Mouse (Mus musculus) olfactory bulb, adult 2 months (tissue): ENCODE data around the gene Myo1h.

Experiments
- CTCF ChIP-seq: fragments of 200-500 bp; IDR thresholded peaks from 2 replicates; pipeline ENCODE4 v1.5.1; 2012; ENCODE audit warnings: low read depth, mild to moderate bottlenecking, low read length, moderate library complexity; ENCODE audit not compliant: insufficient read depth
- POLR2A ChIP-seq: fragments of 200-500 bp; IDR thresholded peaks from 2 replicates; pipeline ENCODE4 v1.6.1; 2012; ENCODE audit warnings: mild to moderate bottlenecking, low read depth, low read length, moderate library complexity; ENCODE audit not compliant: insufficient read depth

DNA sequence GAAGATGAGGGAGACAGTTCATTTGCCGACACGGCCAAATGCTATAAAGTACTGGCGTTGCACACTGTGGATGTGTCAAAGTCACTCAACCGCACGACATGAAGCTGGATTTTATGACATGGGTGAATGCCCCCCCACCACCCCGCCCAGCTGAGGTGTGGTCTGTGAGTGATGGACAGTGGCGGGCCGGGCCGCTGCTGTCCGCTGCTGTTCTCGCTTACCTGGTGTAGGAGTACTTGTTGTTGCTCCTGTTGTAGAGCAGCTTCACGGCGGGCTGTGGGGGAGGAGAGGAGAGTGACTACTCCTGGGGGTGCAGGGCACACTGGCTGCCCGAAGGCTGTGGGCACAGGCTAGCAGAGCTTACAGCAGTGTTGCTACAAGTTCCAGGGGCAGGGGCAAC is 79.2 kb downstream of the Myo1h start:
- TF ChIP-seq CTCF (no peak), POLR2A (no peak)
